Mouse (Mus musculus): ENCODE measurements around the gene Slc39a7. TPM values are rescaled to one million over a fixed set of nuclear protein-coding genes. Genes with fewer than 3 reads are reported as not detected.
"Not testable (repeated sequence)": the region's sequence is repeated elsewhere in the genome, so short reads cannot be mapped to it uniquely, and the experiment has no call there.

The Slc39a7 gene
- polyA plus RNA-seq, 1 experiment from 2014 or later, result 156 TPM

GRCm38 (mm10) chr17:33994959-33995358, 36.5 kb downstream of the Slc39a7 start:
- Histone ChIP-seq H3K9ac (replicated peaks) (no peak overlapping the region), H3K27me3 (peaks cover 12% of the 10 kb centered on the region), H3K4me1 (peaks cover 9% of the 10 kb centered on the region), H3K36me3 (no peaks in the 10 kb centered on the region), H3K4me3 (no peak overlapping the region), H3K9me3 (no peaks in the 10 kb centered on the region), H3K4me2 (replicated peaks) (no peak overlapping the region), H3K27ac (replicated peaks) (no peak overlapping the region)
- ATAC-seq (replicated peaks), result no peak
- WGBS, result 90% methylated on average over 8 of the region's 8 CpGs

GRCm38 (mm10) chr17:33991788-33992664, 39.5 kb downstream of the Slc39a7 start:
- H3K4me1 ChIP-seq, result no peaks in the 10 kb centered on the region; the same call in 1 of the 2 replicates
- no peak overlapping the region for H3K4me3 ChIP-seq
- H3K9me3 ChIP-seq, result no peaks in the 10 kb centered on the region
- WGBS, result 36% methylated on average over 10 of the region's 10 CpGs
- no peak overlapping the region for H3K9ac ChIP-seq (replicated peaks)
- H3K4me2 ChIP-seq (replicated peaks), result no peak overlapping the region
- no peaks in the 10 kb centered on the region for H3K36me3 ChIP-seq
- H3K27me3 ChIP-seq, result no peaks in the 10 kb centered on the region
- H3K27ac ChIP-seq (replicated peaks), result no peak overlapping the region
- 0 out of 2 replicates have a peak, but pooled peaks have one; percentile 35 for ATAC-seq (replicated peaks)

DNA sequence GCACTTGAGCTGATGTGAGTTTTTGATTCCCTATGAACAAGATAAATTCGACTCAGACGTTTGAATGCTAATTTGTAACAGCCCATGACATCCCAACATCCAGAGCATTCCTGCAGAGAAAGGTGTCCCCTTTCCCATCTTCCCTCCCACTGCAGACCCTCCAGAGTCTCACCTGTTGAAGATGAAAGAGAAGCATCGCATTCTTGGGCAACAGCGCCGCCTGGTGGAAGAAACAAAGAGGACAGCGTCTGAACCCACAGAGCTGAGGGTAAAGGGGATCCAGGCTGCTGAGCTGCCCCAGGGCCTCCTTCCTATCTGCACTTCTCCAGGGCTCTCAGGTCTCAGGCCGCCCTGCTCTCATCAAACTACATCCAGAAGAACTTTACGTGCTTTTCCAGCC, 49.3 kb downstream of the Slc39a7 start:
- Histone ChIP-seq H3K27ac (replicated peaks) (peak overlapping the region; percentile 97), H3K4me2 (replicated peaks) (peak overlapping the region; percentile 54), H3K27me3 (peaks cover 33% of the 10 kb centered on the region), H3K4me3 (peak overlapping the region; percentile 59), H3K4me1 (peaks cover 20% of the 10 kb centered on the region)
- 14% methylated on average over 8 of the region's 8 CpGs for WGBS
- H3K36me3 ChIP-seq; H3K9me3 ChIP-seq; ATAC-seq (replicated peaks); H3K9ac ChIP-seq (replicated peaks): not testable (repeated sequence)

- H3K27me3 ChIP-seq, result peaks cover 40% of the 10 kb centered on the region
- H3K4me2 ChIP-seq (replicated peaks), result peak overlapping the region; percentile 54
- peak overlapping the region; percentile 97 for H3K27ac ChIP-seq (replicated peaks)
- H3K4me1 ChIP-seq, result peaks cover 20% of the 10 kb centered on the region
- H3K9me3 ChIP-seq, H3K36me3 ChIP-seq: not testable (repeated sequence)
- WGBS, result under 1% methylated on average over 27 of the region's 27 CpGs
- ATAC-seq (replicated peaks), result peak; percentile 95
- H3K4me3 ChIP-seq, result peak overlapping the region; percentile 59
- peak overlapping the region; percentile 68 for H3K9ac ChIP-seq (replicated peaks)
Observed at GRCm38 (mm10) chr17:33981192-33981909, 50.1 kb downstream of the Slc39a7 start.

DNA sequence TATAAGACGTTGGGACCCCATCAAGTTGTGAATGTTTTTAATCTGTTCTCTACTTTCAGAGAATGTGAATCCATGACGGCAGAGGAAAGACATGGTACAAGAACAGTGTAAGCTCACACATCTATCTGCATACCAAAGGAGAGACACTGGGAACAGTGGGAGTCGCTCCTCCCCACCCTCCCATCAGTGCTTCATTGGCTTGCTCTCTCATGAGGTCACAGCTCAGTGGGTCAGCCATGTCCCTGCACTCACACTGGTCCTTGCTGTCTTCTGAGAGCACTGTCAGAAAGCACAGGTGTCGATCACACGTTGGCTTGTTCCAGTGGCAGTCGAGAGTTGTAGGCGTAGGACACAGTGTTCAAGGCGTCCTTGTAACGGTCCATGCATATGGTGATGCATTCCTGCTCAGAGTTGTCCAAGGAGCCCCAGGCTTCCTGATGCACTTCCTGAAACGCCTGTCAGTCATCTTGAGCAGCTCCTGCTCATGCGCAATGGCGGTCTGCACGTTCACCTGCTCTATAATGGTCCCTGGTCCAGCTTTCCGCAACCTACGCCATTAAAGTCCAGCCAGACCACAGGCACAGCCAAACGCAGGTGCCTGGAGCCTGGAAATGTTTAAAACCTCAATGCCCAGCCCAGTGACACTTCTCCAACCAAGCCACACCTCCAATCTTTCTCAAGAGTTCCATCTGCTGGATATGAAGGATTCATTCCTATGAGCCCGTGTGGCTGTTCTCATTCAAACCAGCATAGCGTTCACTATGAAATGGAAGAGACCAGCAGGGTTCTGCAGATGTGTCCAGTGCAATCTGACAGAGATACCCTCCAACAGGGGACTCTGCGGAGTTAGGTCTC, 51.1 kb downstream of the Slc39a7 start:
- H3K27me3 ChIP-seq, result peaks cover 45% of the 10 kb centered on the region
- H3K9ac ChIP-seq (replicated peaks), result no peak overlapping the region
- WGBS, result 80% methylated on average over 19 of the region's 19 CpGs
- H3K27ac ChIP-seq (replicated peaks), result peak overlapping the region; percentile 97
- ATAC-seq (replicated peaks), result no peak
- peak overlapping the region; percentile 59; the same call in 1 of the 2 replicates for H3K4me3 ChIP-seq
- peak overlapping the region; percentile 54; the same call in 1 of the 2 replicates for H3K4me2 ChIP-seq (replicated peaks)
- no peaks in the 10 kb centered on the region for H3K9me3 ChIP-seq
- H3K4me1 ChIP-seq, result peaks cover 20% of the 10 kb centered on the region
- no peaks in the 10 kb centered on the region for H3K36me3 ChIP-seq

- Histone ChIP-seq H3K36me3 (no peaks in the 10 kb centered on the region), H3K27me3 (peaks cover 45% of the 10 kb centered on the region), H3K9ac (replicated peaks) (no peak overlapping the region), H3K9me3 (no peaks in the 10 kb centered on the region), H3K4me1 (peaks cover 20% of the 10 kb centered on the region), H3K4me3 (no peak overlapping the region), H3K4me2 (replicated peaks) (no peak overlapping the region), H3K27ac (replicated peaks) (no peak overlapping the region)
- 79% methylated on average over 6 of the region's 6 CpGs for WGBS
- no peak for ATAC-seq (replicated peaks)
Observed at GRCm38 (mm10) chr17:33979512-33980050, 51.9 kb downstream of the Slc39a7 start.

DNA sequence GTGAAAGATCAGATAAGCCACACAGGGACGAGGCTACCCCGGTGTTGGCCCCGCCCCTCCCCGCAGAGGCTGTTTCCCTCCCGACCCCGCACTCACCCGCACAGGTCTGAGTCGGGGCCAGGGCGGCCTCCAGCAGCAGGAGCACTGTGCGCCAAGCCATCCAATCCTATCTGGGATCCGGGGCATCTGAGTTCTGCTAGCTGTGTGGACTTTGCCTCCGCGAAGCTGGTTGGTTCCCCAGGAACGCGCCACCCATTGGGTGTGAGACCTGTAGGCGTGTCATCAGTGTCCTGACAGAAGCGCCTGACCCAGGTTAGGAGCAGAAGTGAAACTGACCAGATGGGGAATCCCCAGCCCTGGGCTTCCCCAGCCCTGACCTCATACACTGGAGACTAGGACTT, 52.9 kb downstream of the Slc39a7 start:
- H3K4me2 ChIP-seq (replicated peaks), result peak overlapping the region; percentile 52
- no peak for ATAC-seq (replicated peaks)
- H3K27me3 ChIP-seq, result peaks cover 45% of the 10 kb centered on the region
- peak overlapping the region; percentile 35 for H3K4me3 ChIP-seq
- no peaks in the 10 kb centered on the region for H3K36me3 ChIP-seq
- no peak overlapping the region for H3K9ac ChIP-seq (replicated peaks)
- WGBS, result under 1% methylated on average over 17 of the region's 17 CpGs
- H3K9me3 ChIP-seq, result no peaks in the 10 kb centered on the region
- peaks cover 20% of the 10 kb centered on the region for H3K4me1 ChIP-seq
- H3K27ac ChIP-seq (replicated peaks), result no peak overlapping the region

MicroRNAs within 50 kb of the gene (microRNA counts, 519-probe panel; counts per million panel counts)
- microRNA mmu-miR-219, result 2,515 counts per million, percentile 54 among the panel's probes with 10 or more counts

Small RNAs within 50 kb of the gene (microRNA-seq; reads per million reads assigned to microRNA genes)
- gene Mir219a-1, result not detected
- gene Mir219c, result not detected

Other genes starting within 250 kb of the Slc39a7 start
- 12.8 and 14.0 TPM in 2 replicates for gene Angptl4, start 249.9 kb downstream of the Slc39a7 start, polyA plus RNA-seq (2015; fragmentation: Nextera tagmentation; extraction: Ambion mirVana)
- 41.4 and 42.5 TPM in 2 replicates for gene Kank3, start 221.2 kb downstream of the Slc39a7 start, polyA plus RNA-seq (2015; fragmentation: Nextera tagmentation; extraction: Ambion mirVana)
- gene Rps28, start 207.1 kb downstream of the Slc39a7 start, polyA plus RNA-seq (2015; fragmentation: Nextera tagmentation; extraction: Ambion mirVana), result 612 and 676 TPM in 2 replicates
- gene Ndufa7, start 207.1 kb downstream of the Slc39a7 start, polyA plus RNA-seq (2015; fragmentation: Nextera tagmentation; extraction: Ambion mirVana), result 417 and 444 TPM in 2 replicates
- 60.7 and 63.5 TPM in 2 replicates for gene Cd320, start 188.6 kb downstream of the Slc39a7 start, polyA plus RNA-seq (2015; fragmentation: Nextera tagmentation; extraction: Ambion mirVana)
- not detected in 2 replicates for gene Gm7029, start 157.8 kb downstream of the Slc39a7 start, polyA plus RNA-seq (2015; fragmentation: Nextera tagmentation; extraction: Ambion mirVana)
- gene Kifc1, start 141.0 kb downstream of the Slc39a7 start, polyA plus RNA-seq (2015; fragmentation: Nextera tagmentation; extraction: Ambion mirVana), result 3.3 and 4.3 TPM in 2 replicates
- 0.32 and 0.80 TPM in 2 replicates for gene Platr17, start 126.5 kb downstream of the Slc39a7 start, polyA plus RNA-seq (2015; fragmentation: Nextera tagmentation; extraction: Ambion mirVana)
- 61.5 and 63.5 TPM in 2 replicates for gene Daxx, start 122.3 kb downstream of the Slc39a7 start, polyA plus RNA-seq (2015; fragmentation: Nextera tagmentation; extraction: Ambion mirVana)
- gene Tapbp, start 115.8 kb downstream of the Slc39a7 start, polyA plus RNA-seq (2015; fragmentation: Nextera tagmentation; extraction: Ambion mirVana), result 18.2 and 18.4 TPM in 2 replicates
- 18.7 and 19.5 TPM in 2 replicates for gene Zbtb22, start 115.8 kb downstream of the Slc39a7 start, polyA plus RNA-seq (2015; fragmentation: Nextera tagmentation; extraction: Ambion mirVana)
- 46.6 and 47.2 TPM in 2 replicates for gene Rgl2, start 102.1 kb downstream of the Slc39a7 start, polyA plus RNA-seq (2015; fragmentation: Nextera tagmentation; extraction: Ambion mirVana)
- 198 and 212 TPM in 2 replicates for gene Pfdn6, start 91.3 kb downstream of the Slc39a7 start, polyA plus RNA-seq (2015; fragmentation: Nextera tagmentation; extraction: Ambion mirVana)
- 31.0 and 33.4 TPM in 2 replicates for gene Wdr46, start 91.0 kb downstream of the Slc39a7 start, polyA plus RNA-seq (2015; fragmentation: Nextera tagmentation; extraction: Ambion mirVana)
- gene B3galt4, start 80.2 kb downstream of the Slc39a7 start, polyA plus RNA-seq (2015; fragmentation: Nextera tagmentation; extraction: Ambion mirVana), result 10.1 and 10.4 TPM in 2 replicates
- 75.8 and 79.7 TPM in 2 replicates for gene Vps52, start 75.9 kb downstream of the Slc39a7 start, polyA plus RNA-seq (2015; fragmentation: Nextera tagmentation; extraction: Ambion mirVana)
- gene Rps18, start 75.7 kb downstream of the Slc39a7 start, polyA plus RNA-seq (2015; fragmentation: Nextera tagmentation; extraction: Ambion mirVana), result 864 and 971 TPM in 2 replicates
- gene H2-K1, start 31.3 kb downstream of the Slc39a7 start, polyA plus RNA-seq (2015; fragmentation: Nextera tagmentation; extraction: Ambion mirVana), result 8.1 and 13.0 TPM in 2 replicates
- 21.9 and 22.9 TPM in 2 replicates for gene Ring1, start 7.0 kb downstream of the Slc39a7 start, polyA plus RNA-seq (2015; fragmentation: Nextera tagmentation; extraction: Ambion mirVana)
- gene H2-Ke6, start 3.6 kb downstream of the Slc39a7 start, polyA plus RNA-seq (2015; fragmentation: Nextera tagmentation; extraction: Ambion mirVana), result 64.4 and 74.3 TPM in 2 replicates
- 58.2 and 64.5 TPM in 2 replicates for gene Rxrb, start 130 bp upstream of the Slc39a7 start, polyA plus RNA-seq (2015; fragmentation: Nextera tagmentation; extraction: Ambion mirVana)
- 2.0 and 2.1 TPM in 2 replicates for gene Col11a2, start 7.8 kb upstream of the Slc39a7 start, polyA plus RNA-seq (2015; fragmentation: Nextera tagmentation; extraction: Ambion mirVana)
- 0.15 TPM in 1 of 2 replicates, not detected in the other for gene H2-Oa, start 60.7 kb upstream of the Slc39a7 start, polyA plus RNA-seq (2015; fragmentation: Nextera tagmentation; extraction: Ambion mirVana)
- gene H2-DMa, start 87.9 kb upstream of the Slc39a7 start, polyA plus RNA-seq (2015; fragmentation: Nextera tagmentation; extraction: Ambion mirVana), result 12.9 and 13.0 TPM in 2 replicates
- 132 and 133 TPM in 2 replicates for gene Brd2, start 91.0 kb upstream of the Slc39a7 start, polyA plus RNA-seq (2015; fragmentation: Nextera tagmentation; extraction: Ambion mirVana)
- 1.0 and 1.4 TPM in 2 replicates for gene H2-DMb2, start 111.6 kb upstream of the Slc39a7 start, polyA plus RNA-seq (2015; fragmentation: Nextera tagmentation; extraction: Ambion mirVana)
- 0.88 and 0.91 TPM in 2 replicates for gene H2-DMb1, start 121.4 kb upstream of the Slc39a7 start, polyA plus RNA-seq (2015; fragmentation: Nextera tagmentation; extraction: Ambion mirVana)
- gene Tap1, start 155.9 kb upstream of the Slc39a7 start, polyA plus RNA-seq (2015; fragmentation: Nextera tagmentation; extraction: Ambion mirVana), result 1.5 and 1.6 TPM in 2 replicates
- gene Psmb9, start 156.1 kb upstream of the Slc39a7 start, polyA plus RNA-seq (2015; fragmentation: Nextera tagmentation; extraction: Ambion mirVana), result 0.73 and 1.1 TPM in 2 replicates
- gene Psmb8, start 166.0 kb upstream of the Slc39a7 start, polyA plus RNA-seq (2015; fragmentation: Nextera tagmentation; extraction: Ambion mirVana), result 2.3 and 2.6 TPM in 2 replicates
- gene Tap2, start 171.8 kb upstream of the Slc39a7 start, polyA plus RNA-seq (2015; fragmentation: Nextera tagmentation; extraction: Ambion mirVana), result 1.3 and 1.7 TPM in 2 replicates
- 0.20 TPM in 1 of 2 replicates, not detected in the other for gene H2-Ob, start 207.2 kb upstream of the Slc39a7 start, polyA plus RNA-seq (2015; fragmentation: Nextera tagmentation; extraction: Ambion mirVana)
- gene H2-Ab1, start 226.0 kb upstream of the Slc39a7 start, polyA plus RNA-seq (2015; fragmentation: Nextera tagmentation; extraction: Ambion mirVana), result 0.86 and 1.2 TPM in 2 replicates

Data from forebrain, embryonic 15.5 days (tissue).